Mouse (Mus musculus) lung, postnatal 0 days (tissue): ENCODE data around the gene Zfyve19. TPM values are rescaled to one million over a fixed set of nuclear protein-coding genes. Genes with fewer than 3 reads are reported as not detected.

Experiments used
- ATAC-seq: fragments of 200-750 bp; cut with Nextera tagmentation; 2 replicates; pipeline ENCODE4 v1.8.0; 2017; ENCODE audit warnings: moderate library complexity
- DNase-seq: peaks from one replicate; pipeline ENCODE4 v3.0.0-alpha.2; 2016; ENCODE audit warnings: low spot score
- H3K27ac ChIP-seq: fragments of 300-500 bp; sonication (generic); 2 replicates; pipeline ENCODE4 v1.5.1; 2014; ENCODE audit warnings: antibody characterized with exemption, mild to moderate bottlenecking, low read length, mixed read lengths
- H3K27me3 ChIP-seq: fragments of 300-500 bp; sonication (generic); replicated peaks from 2 replicates; pipeline ENCODE4 v1.6.1; 2014; ENCODE audit warnings: low read length, mixed read lengths; ENCODE audit not compliant: insufficient read depth
- H3K36me3 ChIP-seq: fragments of 300-500 bp; sonication (generic); 2 replicates; pipeline ENCODE4 v1.6.1; 2014; ENCODE audit warnings: low read length, mixed read lengths; ENCODE audit not compliant: insufficient read depth
- H3K4me1 ChIP-seq: fragments of 300-500 bp; sonication (generic); 2 replicates; pipeline ENCODE4 v1.6.1; 2014; ENCODE audit warnings: antibody characterized with exemption, low read depth, low read length, mixed read lengths; ENCODE audit not compliant: insufficient read depth
- H3K4me2 ChIP-seq: fragments of 300-500 bp; sonication (generic); replicated peaks from 2 replicates; pipeline ENCODE4 v1.6.1; 2014; ENCODE audit warnings: low read depth, mild to moderate bottlenecking, low read length, moderate library complexity, mixed read lengths
- H3K4me3 ChIP-seq: fragments of 300-500 bp; sonication (generic); 2 replicates; pipeline ENCODE4 v1.5.1; 2014; ENCODE audit warnings: low read depth, low read length
- H3K9ac ChIP-seq: fragments of 300-500 bp; sonication (generic); replicated peaks from 2 replicates; pipeline ENCODE4 v1.6.1; 2014; ENCODE audit warnings: low read depth, mild to moderate bottlenecking
- H3K9me3 ChIP-seq: fragments of 300-500 bp; sonication (generic); 2 replicates; pipeline ENCODE4 v1.6.1; 2016; ENCODE audit warnings: low read length, mixed read lengths
- CTCF ChIP-seq: IDR thresholded peaks from 2 replicates; pipeline ENCODE4 v1.5.1; 2016; ENCODE audit warnings: antibody characterized with exemption, mild to moderate bottlenecking
- EP300 ChIP-seq: IDR thresholded peaks from 2 replicates; pipeline ENCODE4 v1.6.1; 2016; ENCODE audit warnings: antibody characterized with exemption, mild to moderate bottlenecking, control low read depth
- WGBS: fragments of 180-500 bp; shearing (Covaris S2); extraction: QIAGEN DNeasy Blood & Tissue Kit; methylation state at CpG from one replicate; pipeline ENCODE4 v1.1.7; 2014; 5-methylcytosine and 5-hydroxymethylcytosine counted together
- polyA plus RNA-seq: library from polyadenylated mRNA; unstranded; fragments of >200 nt; fragmentation: Nextera tagmentation; extraction: Ambion mirVana; gene quantifications from 2 replicates; pipeline ENCODE4 v1.2.1, GENCODE M21; 2015

The Zfyve19 gene
- polyA plus RNA-seq, 1 experiment from 2014 or later, result 32.0 TPM

DNA sequence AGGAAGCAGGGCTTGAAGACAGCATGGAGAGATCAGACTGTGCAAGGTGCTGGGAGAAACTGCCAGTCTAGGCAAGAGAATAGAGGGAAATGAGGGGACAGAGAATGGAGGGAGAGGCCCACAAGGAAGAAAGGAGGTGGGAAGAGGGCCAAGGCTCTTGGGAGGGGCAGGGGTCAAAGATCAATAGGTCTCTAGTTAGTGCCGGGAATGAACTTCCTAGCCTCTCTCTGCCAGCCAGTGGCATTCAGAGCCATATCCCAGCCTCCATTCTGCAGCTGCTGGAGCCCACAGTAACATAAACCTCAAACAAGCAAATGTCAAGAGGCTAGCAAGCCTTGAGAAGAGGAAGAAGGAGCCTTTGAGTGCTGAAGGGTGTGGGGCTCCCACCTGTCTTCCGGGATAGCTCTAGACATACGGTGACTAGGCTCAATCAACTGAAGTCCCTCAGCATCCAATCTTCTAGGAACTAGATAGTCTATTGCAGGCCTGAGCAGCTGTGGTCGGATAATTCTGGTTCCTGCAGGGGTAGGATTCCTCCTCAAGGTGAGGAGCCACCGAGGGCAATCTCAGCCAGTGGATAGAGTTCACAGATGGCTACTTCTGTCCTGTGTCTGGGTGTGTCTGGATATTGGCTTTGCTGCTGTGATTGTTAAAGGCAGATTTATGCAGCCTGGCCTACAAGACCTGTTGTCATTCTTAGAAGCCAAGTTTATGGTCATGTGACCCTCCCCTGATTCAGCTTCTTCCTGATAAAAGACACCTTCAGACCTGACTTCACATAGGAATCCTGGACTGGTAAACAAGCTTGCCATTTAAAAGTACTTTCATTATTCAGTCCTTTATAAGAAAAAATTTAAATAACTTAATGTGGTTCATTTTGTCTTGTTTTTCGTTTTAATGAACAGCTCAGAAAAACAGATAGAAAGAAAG is 21.6 kb downstream of the Zfyve19 start, which contains the start of gene Ppp1r14d:
Gene Ppp1r14d (minus strand): TSS at position 132 of the 930 bp plus-strand sequence.
- 52% methylated on average over 6 of the region's 6 CpGs for WGBS
- no peak for TF ChIP-seq EP300
- TF ChIP-seq CTCF, result no peak

GRCm38 (mm10) chr2:119236682-119237209 is 28.3 kb downstream of the Zfyve19 start:
- ATAC-seq (no peak), DNase-seq (no peak)
- peaks cover 18% of the 10 kb centered on the region; the same call in 1 of the 2 replicates for H3K27me3 ChIP-seq
- no peaks in the 10 kb centered on the region for H3K9me3 ChIP-seq
- no peaks in the 10 kb centered on the region for H3K36me3 ChIP-seq
- TF ChIP-seq CTCF (no peak), EP300 (no peak)
- peak overlapping the region; percentile 56 for H3K9ac ChIP-seq
- H3K27ac ChIP-seq, result peak overlapping the region; percentile 88
- WGBS, result 8% methylated on average over 25 of the region's 25 CpGs
- no peaks in the 10 kb centered on the region; the same call in none of the 2 replicates for H3K4me1 ChIP-seq
- peak overlapping the region; percentile 72 for H3K4me2 ChIP-seq
- peak overlapping the region; percentile 53 for H3K4me3 ChIP-seq

More for the DNA sequence above, 21.6 kb downstream of the Zfyve19 start, which contains the start of gene Ppp1r14d:
- Histone ChIP-seq H3K4me1 (no peaks in the 10 kb centered on the region), H3K4me3 (no peak within 1 kb of the TSS), H3K36me3 (no peaks in the 10 kb centered on the region), H3K4me2 (no peak within 1 kb of the TSS), H3K9me3 (no peaks in the 10 kb centered on the region), H3K9ac (no peak within 1 kb of the TSS), H3K27me3 (no peaks in the 10 kb centered on the region), H3K27ac (no peak within 1 kb of the TSS)
- DNase-seq (peak; percentile 30), ATAC-seq (peak; percentile 33; the same call in 1 of the 2 replicates)

- H3K4me3 ChIP-seq, result peak within 1 kb of the TSS; percentile 53
- no peaks in the 10 kb centered on the region for H3K9me3 ChIP-seq
- DNase-seq (peak; percentile 81), ATAC-seq (peak; percentile 85)
- 2% methylated on average over 58 of the region's 73 CpGs for WGBS
- no peaks in the 10 kb centered on the region; the same call in none of the 2 replicates for H3K4me1 ChIP-seq
- H3K4me2 ChIP-seq, result peak within 1 kb of the TSS; percentile 72
- peak within 1 kb of the TSS; percentile 88 for H3K27ac ChIP-seq
- H3K27me3 ChIP-seq, result peaks cover 18% of the 10 kb centered on the region; the same call in 1 of the 2 replicates
- H3K9ac ChIP-seq, result peak within 1 kb of the TSS; percentile 56
- H3K36me3 ChIP-seq, result no peaks in the 10 kb centered on the region
- TF ChIP-seq EP300 (no peak), CTCF (no peak)
These were observed 28.9 kb downstream of the Zfyve19 start, which contains the start of gene Spint1 for GRCm38 (mm10) chr2:119237210-119237870. TSS of gene Spint1 (plus strand) at chr2:119237362.

GRCm38 (mm10) chr2:119237871-119238220 is 29.4 kb downstream of the Zfyve19 start:
- Histone ChIP-seq H3K4me1 (no peaks in the 10 kb centered on the region; the same call in none of the 2 replicates), H3K36me3 (no peaks in the 10 kb centered on the region), H3K4me3 (peak overlapping the region; percentile 53), H3K9me3 (no peaks in the 10 kb centered on the region), H3K9ac (peak overlapping the region; percentile 56), H3K27ac (peak overlapping the region; percentile 88), H3K27me3 (peaks cover 18% of the 10 kb centered on the region; the same call in 1 of the 2 replicates), H3K4me2 (peak overlapping the region; percentile 72)
- 4% methylated on average over 30 of the region's 31 CpGs for WGBS
- TF ChIP-seq EP300 (no peak), CTCF (no peak)
- peak; percentile 24 for DNase-seq
- peak; percentile 39 for ATAC-seq

DNA sequence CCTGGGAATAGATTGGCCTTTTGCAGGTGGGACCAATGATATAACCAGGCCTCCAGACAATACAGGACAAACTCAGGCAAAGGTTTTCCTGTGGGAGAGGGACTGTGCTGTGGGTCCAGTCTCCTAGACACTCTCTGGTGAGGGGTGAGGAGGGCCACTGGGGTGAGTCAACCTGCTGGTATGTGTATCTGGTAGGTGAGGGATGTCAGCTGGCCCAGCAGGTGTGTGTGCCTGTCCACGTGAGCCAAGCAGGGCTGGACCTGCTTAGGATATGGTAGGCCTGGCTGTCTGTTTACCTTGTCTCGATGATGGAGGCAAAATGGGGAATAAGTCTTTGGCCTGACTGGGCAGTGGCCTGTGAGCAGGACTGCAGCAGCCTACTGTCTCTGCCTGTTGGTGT is 30.3 kb downstream of the Zfyve19 start:
- Histone ChIP-seq H3K4me1 (no peaks in the 10 kb centered on the region; the same call in none of the 2 replicates), H3K27me3 (peaks cover 18% of the 10 kb centered on the region; the same call in 1 of the 2 replicates), H3K4me3 (peak overlapping the region; percentile 53), H3K27ac (0 out of 2 replicates have a peak overlapping the region, but pooled peaks have one; percentile 88), H3K36me3 (no peaks in the 10 kb centered on the region), H3K9ac (peak overlapping the region; percentile 56; the same call in 1 of the 2 replicates), H3K4me2 (peak overlapping the region; percentile 72), H3K9me3 (no peaks in the 10 kb centered on the region)
- ATAC-seq, result peak; percentile 54
- WGBS, result 48% methylated on average over 2 of the region's 2 CpGs
- TF ChIP-seq EP300, result no peak
- TF ChIP-seq CTCF, result no peak
- DNase-seq, result peak; percentile 68
